Mouse (Mus musculus) cerebral cortex, adult 2 months (tissue): Measurements from ENCODE around the gene Bace1.

ENCODE experiments used
- WGBS: fragments of 180-500 bp; shearing (Covaris S2); methylation state at CpG from one replicate; pipeline ENCODE4 v1.1.7; 2018; 5-methylcytosine and 5-hydroxymethylcytosine counted together

The Bace1 gene

GRCm38 (mm10) chr9:45838434-45839138 lies at the start of gene Bace1:
TSS of gene Bace1 (plus strand) at chr9:45838580.
- WGBS = under 1% methylated on average over 40 of the region's 40 CpGs

- WGBS = 88% methylated on average over 8 of the region's 8 CpGs
Observed at GRCm38 (mm10) chr9:45791456-45792142, 46.8 kb upstream of the Bace1 start.

DNA sequence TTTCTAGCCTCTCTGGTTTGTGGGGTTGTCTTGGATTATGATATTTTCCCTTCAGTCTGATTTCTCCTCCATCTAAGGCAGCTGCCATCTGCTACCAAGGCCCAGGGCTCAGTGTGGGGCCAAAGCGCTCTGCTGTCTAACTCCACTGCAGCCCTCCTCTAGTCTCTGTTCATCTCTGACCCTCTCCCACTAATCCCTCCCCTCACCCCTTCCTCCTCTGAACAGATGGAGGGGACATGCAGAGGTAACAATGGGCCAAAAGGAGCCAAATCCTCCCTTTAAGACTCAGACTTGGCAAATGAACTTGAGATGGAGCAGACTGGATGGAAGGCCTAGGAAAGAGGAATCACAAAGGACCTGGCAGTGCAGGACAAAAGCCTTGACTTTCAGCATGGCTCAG lies 46.1 kb upstream of the Bace1 start:
- 100% methylated on average over 1 of the region's 1 CpGs for WGBS

DNA sequence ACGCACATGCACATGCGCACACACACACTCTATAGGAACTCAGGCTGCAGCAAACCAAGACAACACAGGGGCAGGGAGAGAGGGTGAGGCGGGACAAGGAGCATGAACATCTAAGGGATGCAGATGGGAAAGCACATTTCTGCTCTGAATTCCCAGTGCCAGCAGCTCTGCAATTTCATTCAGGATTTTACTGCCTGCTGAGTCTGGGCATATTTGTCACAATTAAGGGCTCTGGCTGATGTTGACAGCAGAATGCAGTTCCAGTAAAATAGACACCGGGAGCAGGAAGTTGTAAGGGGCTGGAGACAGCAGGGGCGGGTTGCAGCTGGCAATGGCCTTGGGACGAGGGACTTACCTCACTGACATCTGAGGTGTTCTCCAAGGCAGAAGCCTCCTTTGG lies 44.7 kb upstream of the Bace1 start:
- 81% methylated on average over 6 of the region's 6 CpGs for WGBS

DNA sequence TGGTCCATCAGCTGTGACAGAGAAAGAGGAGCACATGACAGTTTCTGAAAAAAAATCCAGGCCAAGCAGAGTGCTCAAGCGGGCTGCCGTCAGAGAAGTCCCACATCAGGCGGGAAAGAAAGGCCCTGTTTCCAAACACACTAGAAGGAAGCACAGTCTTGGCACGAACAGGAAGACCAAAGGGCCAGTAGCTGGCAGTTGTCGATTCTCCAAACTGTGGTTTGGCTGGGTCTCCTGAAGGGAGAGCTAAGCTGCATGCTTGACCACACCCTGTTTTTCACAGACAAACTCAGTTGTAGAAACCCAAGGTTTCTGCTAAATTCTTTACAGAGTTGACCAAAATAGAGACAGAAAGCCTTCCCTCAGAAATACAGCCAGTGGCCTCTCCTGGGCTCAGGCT lies 42.7 kb upstream of the Bace1 start:
- 68% methylated on average over 5 of the region's 5 CpGs for WGBS

- 89% methylated on average over 3 of the region's 3 CpGs for WGBS
Observed at GRCm38 (mm10) chr9:45797271-45797670, 41.1 kb upstream of the Bace1 start.

- WGBS = 24% methylated on average over 13 of the region's 13 CpGs
Observed at GRCm38 (mm10) chr9:45798467-45799164, 39.8 kb upstream of the Bace1 start.

DNA sequence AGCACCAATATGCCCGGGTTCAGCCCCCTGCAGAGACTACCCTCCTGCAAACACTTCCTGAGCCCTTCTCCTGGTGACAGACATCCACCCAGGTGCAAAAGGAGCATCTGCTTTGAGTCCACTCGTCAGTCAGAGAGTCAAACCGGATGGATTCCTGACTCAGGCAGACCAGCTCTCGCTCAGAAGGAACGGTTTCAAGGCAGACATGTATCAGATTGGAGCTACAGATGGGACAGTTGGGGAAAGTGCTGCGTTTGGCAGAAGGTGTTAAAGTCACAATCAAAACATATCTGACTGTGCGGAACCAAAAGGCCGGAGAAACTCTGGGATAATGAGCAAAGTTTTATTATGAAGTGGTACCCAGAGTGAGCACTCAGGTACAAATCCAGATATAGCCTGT lies 39.0 kb upstream of the Bace1 start:
- WGBS = 66% methylated on average over 8 of the region's 8 CpGs

DNA sequence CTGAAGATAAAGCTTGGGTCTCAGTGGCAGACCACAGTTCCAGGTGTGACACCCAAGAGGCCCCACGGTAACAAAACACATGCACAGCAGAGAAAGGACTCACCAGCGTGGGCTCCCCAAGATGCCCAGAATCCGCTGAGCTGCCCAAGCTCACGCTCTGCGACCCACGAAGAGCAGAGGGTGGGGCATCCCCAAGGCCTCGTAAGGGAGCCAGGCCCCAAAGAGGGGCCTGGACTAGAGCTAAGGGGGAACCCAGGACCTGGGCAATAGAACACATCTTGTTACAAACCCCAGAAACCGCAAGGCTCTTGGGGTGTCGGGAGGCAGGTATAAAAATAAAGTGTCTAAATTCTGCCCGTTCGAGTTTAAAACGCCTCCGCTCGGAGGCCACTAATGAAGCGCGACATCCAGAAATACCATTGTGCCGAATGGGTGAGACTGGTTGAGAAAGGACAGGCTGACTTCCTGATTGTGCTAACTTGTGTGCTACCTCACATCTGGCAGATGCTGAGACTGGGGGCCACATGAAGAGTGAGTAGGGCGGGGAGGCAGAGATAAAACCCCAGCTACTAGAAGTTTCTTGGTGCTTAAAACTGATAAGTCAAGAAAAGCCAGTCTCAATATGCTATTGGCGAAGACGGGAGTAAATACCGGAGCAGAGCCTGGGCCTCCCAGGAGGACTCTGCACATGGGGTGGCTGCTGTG lies 35.2 kb upstream of the Bace1 start:
- WGBS = 80% methylated on average over 21 of the region's 21 CpGs

DNA sequence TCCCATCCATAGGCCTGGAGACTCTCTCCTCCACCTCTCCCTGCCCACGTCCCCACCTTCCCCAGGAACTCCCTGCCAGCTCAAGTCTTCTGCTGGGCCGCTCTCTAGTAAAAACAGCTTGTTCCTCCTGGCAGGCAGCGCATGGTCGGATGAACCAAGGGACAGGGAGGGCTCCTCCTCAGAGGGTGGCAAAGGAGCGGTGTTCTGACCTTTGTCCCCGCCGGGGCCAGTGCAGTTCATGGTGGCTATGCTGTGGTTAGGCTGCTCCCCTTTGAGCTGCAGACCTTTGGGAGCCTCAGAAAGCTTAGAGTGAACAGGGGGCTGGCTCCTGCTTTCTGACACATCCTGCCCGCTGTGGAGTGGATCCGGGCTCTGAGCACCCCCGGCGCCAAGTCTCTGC lies 31.5 kb upstream of the Bace1 start:
- WGBS = 94% methylated on average over 11 of the region's 11 CpGs

- WGBS = 94% methylated on average over 11 of the region's 11 CpGs
Observed at GRCm38 (mm10) chr9:45807337-45807736, 31.0 kb upstream of the Bace1 start.

GRCm38 (mm10) chr9:45807761-45808160 lies 30.6 kb upstream of the Bace1 start:
- 93% methylated on average over 8 of the region's 8 CpGs for WGBS

DNA sequence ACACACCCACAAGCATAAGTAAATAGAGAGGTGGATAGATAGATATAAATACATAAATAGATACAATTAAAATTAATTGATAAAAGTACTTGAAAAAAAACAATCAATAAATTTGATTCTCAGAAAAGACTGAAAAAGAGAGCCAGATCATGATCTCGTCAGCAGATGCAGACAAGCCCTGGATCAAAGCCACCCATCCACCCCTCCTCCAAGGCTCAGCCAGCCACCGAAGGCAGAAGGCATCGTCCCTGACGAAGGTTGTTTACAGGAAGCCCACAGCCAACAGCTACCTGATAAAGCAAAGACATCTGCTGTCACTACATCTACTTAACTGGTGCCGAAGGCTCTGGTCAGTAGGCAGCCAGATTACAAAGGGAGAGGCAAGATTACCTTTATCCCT lies 26.4 kb upstream of the Bace1 start:
- WGBS = 77% methylated on average over 5 of the region's 5 CpGs

- WGBS = 26% methylated on average over 9 of the region's 9 CpGs
Observed at GRCm38 (mm10) chr9:45815113-45815512, 23.3 kb upstream of the Bace1 start.

DNA sequence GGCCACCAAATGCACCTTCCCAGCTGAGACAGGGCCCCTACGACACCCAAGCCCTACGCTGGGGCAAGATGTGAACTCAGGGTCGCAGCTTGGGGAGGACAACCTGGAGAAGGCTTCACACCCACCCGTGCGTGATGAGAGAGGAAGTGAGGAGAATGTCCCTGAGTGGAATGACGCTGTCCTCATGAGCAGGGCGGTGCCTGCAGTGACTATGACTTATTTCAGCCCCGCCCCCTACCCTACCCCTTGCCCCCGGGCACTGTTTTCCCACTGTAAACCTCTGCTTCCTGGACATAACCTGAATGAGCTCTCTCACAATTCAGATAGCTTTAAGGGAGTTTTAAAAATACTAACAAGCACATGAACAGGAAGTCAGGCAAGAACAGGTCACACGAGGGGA lies 22.9 kb upstream of the Bace1 start:
- 68% methylated on average over 10 of the region's 10 CpGs for WGBS

GRCm38 (mm10) chr9:45818406-45819011 lies 19.9 kb upstream of the Bace1 start:
- WGBS = 79% methylated on average over 9 of the region's 9 CpGs

DNA sequence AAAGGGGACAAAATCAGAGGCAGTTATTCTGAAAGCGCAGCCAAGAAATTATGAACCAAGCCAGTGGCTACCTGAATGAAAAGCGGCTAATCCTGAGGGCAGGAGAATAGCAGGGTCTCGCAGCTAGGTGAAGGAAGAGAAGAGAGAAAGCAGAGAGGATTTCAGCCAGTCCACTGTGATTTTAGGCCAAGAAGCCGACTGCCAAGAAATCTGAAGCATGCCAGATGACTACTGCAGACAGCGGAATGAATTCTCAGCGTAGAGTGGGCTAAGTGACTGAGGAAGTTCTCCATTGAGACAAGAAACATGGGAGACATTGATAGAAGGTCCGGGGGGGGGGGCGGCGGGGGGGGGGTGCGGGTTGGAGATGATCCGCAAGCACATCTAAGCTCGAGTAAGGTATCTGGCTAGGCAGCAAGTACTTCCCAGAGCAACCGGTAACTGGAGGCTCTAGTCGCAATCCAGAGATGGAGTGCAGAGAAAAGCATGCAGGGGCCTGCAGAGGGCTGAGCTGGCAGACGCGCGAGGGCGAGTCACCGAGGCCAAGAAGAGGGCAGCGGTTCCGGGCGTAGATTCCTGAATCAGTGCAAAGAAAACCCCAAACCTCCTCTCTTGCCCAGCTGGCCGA lies 10.6 kb upstream of the Bace1 start:
- WGBS = 3% methylated on average over 23 of the region's 23 CpGs

- under 1% methylated on average over 31 of the region's 31 CpGs for WGBS
Observed at GRCm38 (mm10) chr9:45828291-45828963, 10.0 kb upstream of the Bace1 start, which contains the start of gene Cep164. TSS of gene Cep164 (minus strand) at chr9:45828691.

GRCm38 (mm10) chr9:45829107-45829506 lies 9.3 kb upstream of the Bace1 start:
- 21% methylated on average over 10 of the region's 10 CpGs for WGBS

DNA sequence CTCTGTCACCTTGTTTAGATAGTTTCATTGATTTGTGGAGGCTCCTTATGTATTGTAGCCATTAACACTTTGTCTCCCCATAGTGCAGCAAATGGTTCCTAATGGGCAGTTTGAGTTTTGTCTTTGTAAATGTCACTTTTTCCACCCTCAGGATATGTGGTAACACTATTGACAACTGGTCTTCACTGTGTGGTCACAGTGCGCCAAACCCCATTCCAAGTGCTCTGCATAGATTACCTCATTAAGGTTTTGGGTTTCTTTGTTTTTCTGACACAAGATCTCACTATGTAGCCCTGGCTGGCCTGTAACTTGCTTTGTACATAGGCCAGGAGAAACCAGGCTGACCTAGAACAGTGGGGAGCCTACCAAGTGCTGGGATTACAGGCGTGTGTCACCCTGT lies 5.5 kb upstream of the Bace1 start:
- 98% methylated on average over 2 of the region's 2 CpGs for WGBS

DNA sequence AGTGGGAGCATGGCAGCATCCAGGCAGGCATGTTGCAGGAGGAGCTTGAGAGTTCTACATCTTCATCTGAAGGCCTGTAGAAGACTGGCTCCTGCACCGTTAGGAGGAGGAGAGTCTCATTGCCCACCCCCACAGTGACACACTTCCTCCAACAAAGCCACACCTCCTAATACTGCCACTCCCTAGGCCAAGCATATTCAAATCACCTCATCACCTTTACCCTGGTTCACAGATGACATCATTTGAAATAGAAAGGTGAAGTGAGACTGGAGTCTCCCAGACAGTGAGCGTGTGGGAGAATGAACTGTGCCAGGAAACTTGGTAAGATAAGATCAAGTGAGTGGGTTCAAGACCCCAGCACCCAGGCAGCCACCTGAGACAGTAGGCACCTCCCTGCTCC lies 4.9 kb upstream of the Bace1 start:
- WGBS = 90% methylated on average over 2 of the region's 2 CpGs
